Mouse (Mus musculus) limb, embryonic 14.5 days (tissue): ENCODE results near the gene Igfbp6. TPM values are rescaled to one million over a fixed set of nuclear protein-coding genes. Genes with fewer than 3 reads are reported as not detected.

Experiments used
- ATAC-seq: fragments of 200-750 bp; cut with Nextera tagmentation; 2 replicates; pipeline ENCODE4 v1.8.0; 2017; ENCODE audit warnings: low read depth, moderate number of reproducible peaks, moderate TSS enrichment; ENCODE audit not compliant: low FRiP score
- DNase-seq: peaks from one replicate; pipeline ENCODE4 v3.0.0-alpha.2; 2015; ENCODE audit warnings: low spot score
- H3K27ac ChIP-seq: fragments of 300-500 bp; sonication (generic); replicated peaks from 2 replicates; pipeline ENCODE4 v1.5.1; 2014; ENCODE audit warnings: low read depth, mild to moderate bottlenecking, low read length, moderate library complexity, mixed read lengths
- H3K27me3 ChIP-seq: fragments of 300-500 bp; sonication (generic); 2 replicates; pipeline ENCODE4 v1.6.1; 2014; ENCODE audit warnings: low read length, mixed read lengths; ENCODE audit not compliant: control insufficient read depth, insufficient read depth
- H3K36me3 ChIP-seq: fragments of 300-500 bp; sonication (generic); 2 replicates; pipeline ENCODE4 v1.6.1; 2014; ENCODE audit warnings: mild to moderate bottlenecking, low read length, moderate library complexity, mixed read lengths; ENCODE audit not compliant: control insufficient read depth, insufficient read depth
- H3K4me1 ChIP-seq: fragments of 300-500 bp; sonication (generic); 2 replicates; pipeline ENCODE4 v1.6.1; 2014; ENCODE audit warnings: antibody characterized with exemption, low read length, mixed read lengths; ENCODE audit not compliant: control insufficient read depth, insufficient read depth
- H3K4me2 ChIP-seq: fragments of 300-500 bp; sonication (generic); replicated peaks from 2 replicates; pipeline ENCODE4 v1.6.1; 2014; ENCODE audit warnings: low read depth, mild to moderate bottlenecking, low read length, moderate library complexity; ENCODE audit not compliant: severe bottlenecking
- H3K4me3 ChIP-seq: fragments of 300-500 bp; sonication (generic); replicated peaks from 2 replicates; pipeline ENCODE4 v1.5.1; 2014; ENCODE audit warnings: low read length
- H3K9ac ChIP-seq: fragments of 300-500 bp; sonication (generic); 2 replicates; pipeline ENCODE4 v1.6.1; 2014; ENCODE audit warnings: mild to moderate bottlenecking, low read depth, low read length, moderate library complexity; ENCODE audit not compliant: severe bottlenecking
- H3K9me3 ChIP-seq: fragments of 300-500 bp; sonication (generic); 2 replicates; pipeline ENCODE4 v1.6.1; 2016; ENCODE audit warnings: low read length; ENCODE audit not compliant: control insufficient read depth
- POLR2A ChIP-seq: fragments of 200-500 bp; IDR thresholded peaks from 2 replicates; pipeline ENCODE4 v1.8.0; 2012; ENCODE audit warnings: inconsistent platforms, mild to moderate bottlenecking, moderate library complexity, borderline replicate concordance; ENCODE audit not compliant: insufficient read depth, insufficient read length; ENCODE audit errors: extremely low read depth
- WGBS: fragments of 180-500 bp; shearing (Covaris S2); extraction: QIAGEN DNeasy Blood & Tissue Kit; methylation state at CpG from one replicate; pipeline ENCODE4 v1.1.7; 2014; 5-methylcytosine and 5-hydroxymethylcytosine counted together
- polyA plus RNA-seq, 2 experiments: library from polyadenylated mRNA; depleted of rRNA in 1 of 2; stranded (reverse) in 1 of 2; unstranded in 1 of 2; fragments of >200 nt; fragmentation: Nextera tagmentation in 1 of 2; extraction: Ambion mirVana in 1 of 2; gene quantifications; 2 replicates each; pipeline versions ENCODE4 v1.2.1 to v1.2.3; 2012 to 2014

Gene Igfbp6
- polyA plus RNA-seq, 2 experiments = 8.1 to 11.7 TPM

DNA sequence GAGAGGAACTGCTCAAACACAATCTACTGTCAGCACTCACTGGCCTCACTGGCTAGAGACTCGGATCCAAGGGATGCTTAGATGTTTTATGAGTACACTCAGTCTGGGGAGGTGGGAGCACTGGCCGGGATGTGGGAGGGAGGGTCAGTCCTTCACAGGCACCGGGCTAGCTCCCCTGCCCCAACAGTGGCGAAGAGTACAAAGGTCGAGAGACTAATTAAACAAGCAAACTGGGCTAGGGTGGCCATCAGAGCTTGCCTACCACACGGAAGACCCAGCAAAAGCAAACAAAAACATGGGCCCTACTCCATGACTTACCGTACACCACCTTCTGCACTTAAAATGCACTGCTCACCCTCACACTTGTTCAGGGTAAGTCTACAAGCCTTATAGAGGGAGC lies 47.5 kb downstream of the Igfbp6 start:
- ATAC-seq (no peak), DNase-seq (no peak)
- no peak overlapping the region for H3K4me2 ChIP-seq
- 0 out of 2 replicates have a peak, but pooled peaks cover 4% of the 10 kb centered on the region for H3K4me1 ChIP-seq
- H3K27ac ChIP-seq = no peak overlapping the region
- no peaks in the 10 kb centered on the region for H3K27me3 ChIP-seq
- H3K4me3 ChIP-seq = no peak overlapping the region
- 60% methylated on average over 7 of the region's 7 CpGs for WGBS
- H3K9ac ChIP-seq = no peak overlapping the region
- no peaks in the 10 kb centered on the region for H3K9me3 ChIP-seq
- H3K36me3 ChIP-seq = peaks cover 9% of the 10 kb centered on the region
- no peak for TF ChIP-seq POLR2A

DNA sequence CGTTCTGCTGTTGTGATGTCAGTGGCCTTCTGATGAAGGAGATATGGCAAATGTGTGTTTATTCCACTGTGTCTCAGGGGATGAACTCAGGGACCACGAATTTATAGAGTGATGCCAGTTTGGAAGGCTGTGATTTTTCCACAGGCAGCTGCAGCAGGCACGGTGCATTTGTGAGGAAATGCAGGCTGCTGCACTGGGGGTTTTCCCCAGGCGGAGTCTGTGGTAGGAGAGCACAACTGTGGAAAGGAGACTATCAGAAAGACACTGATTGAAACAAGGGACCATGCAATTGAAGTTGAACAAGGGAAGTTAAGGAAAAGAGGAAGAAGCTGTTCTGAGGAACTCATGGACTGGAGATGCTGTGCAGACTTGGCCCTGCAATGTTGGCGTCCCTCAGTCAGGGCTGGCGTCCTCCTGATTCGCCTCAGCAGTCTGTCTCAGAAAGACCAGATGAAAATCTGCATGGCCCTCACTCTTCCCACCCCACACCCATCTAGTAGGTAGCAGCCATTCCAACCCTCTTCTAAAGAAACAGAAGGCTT lies 48.2 kb downstream of the Igfbp6 start:
- Histone ChIP-seq H3K4me2 (no peak overlapping the region), H3K4me3 (no peak overlapping the region), H3K27ac (no peak overlapping the region), H3K4me1 (0 out of 2 replicates have a peak, but pooled peaks cover 4% of the 10 kb centered on the region), H3K36me3 (peaks cover 3% of the 10 kb centered on the region), H3K9ac (no peak overlapping the region), H3K27me3 (no peaks in the 10 kb centered on the region), H3K9me3 (no peaks in the 10 kb centered on the region)
- ATAC-seq (no peak), DNase-seq (no peak)
- WGBS = 76% methylated on average over 7 of the region's 7 CpGs
- no peak for TF ChIP-seq POLR2A

DNA sequence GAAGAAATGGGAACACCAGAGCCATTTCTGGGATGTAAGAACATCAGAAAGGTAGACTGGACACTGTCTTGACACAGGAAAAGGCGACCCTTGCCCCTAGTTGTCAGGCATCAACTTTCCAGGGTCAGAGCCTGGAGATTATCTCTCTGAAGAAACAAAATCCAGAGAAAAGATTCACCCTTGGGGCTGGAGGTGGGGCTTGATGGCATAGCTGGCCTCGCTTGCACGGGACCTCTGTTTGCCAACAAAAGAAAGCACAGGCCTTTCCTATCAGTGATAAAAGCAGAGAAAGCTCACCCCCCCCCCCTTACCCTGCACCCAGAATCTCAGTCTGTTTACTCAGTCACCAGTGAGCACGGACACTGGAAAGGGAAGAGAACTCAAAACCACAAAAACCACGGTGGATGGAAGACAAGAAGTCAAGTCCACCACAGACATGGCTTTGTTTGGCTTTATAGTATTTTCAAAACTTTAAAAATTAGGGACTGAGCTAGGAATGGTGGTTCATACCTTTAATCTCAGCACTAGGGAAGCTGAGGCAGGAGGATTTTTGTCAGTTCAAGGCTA lies 48.7 kb downstream of the Igfbp6 start:
- Histone ChIP-seq H3K4me1 (0 out of 2 replicates have a peak, but pooled peaks cover 4% of the 10 kb centered on the region), H3K27ac (no peak overlapping the region), H3K4me2 (no peak overlapping the region), H3K27me3 (no peaks in the 10 kb centered on the region), H3K9ac (no peak overlapping the region), H3K9me3 (no peaks in the 10 kb centered on the region), H3K36me3 (no peaks in the 10 kb centered on the region; the same call in 1 of the 2 replicates), H3K4me3 (no peak overlapping the region)
- DNase-seq (no peak), ATAC-seq (no peak)
- TF ChIP-seq POLR2A = no peak
- 73% methylated on average over 5 of the region's 5 CpGs for WGBS

DNA sequence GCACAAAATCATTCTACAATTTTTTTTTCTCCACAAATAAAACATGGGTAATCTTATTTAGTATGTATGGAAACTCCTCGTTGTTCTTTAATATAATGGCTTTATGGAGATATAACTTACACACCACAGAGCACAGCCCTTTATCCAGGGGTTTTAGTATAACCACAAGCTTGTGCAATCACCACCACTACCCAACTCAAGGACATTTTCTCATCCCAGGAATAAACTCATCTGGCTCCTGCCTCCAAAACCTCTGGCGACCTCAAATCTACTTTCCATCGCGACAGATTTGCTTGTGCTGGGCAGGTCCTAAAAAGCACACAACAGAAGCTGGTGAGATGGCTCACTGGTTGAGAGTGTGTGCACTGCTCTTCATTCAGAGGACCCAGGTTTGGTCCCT lies 49.5 kb downstream of the Igfbp6 start:
- Histone ChIP-seq H3K4me3 (no peak overlapping the region), H3K36me3 (no peaks in the 10 kb centered on the region), H3K27me3 (no peaks in the 10 kb centered on the region), H3K4me2 (no peak overlapping the region), H3K9ac (no peak overlapping the region), H3K9me3 (no peaks in the 10 kb centered on the region), H3K4me1 (0 out of 2 replicates have a peak, but pooled peaks cover 4% of the 10 kb centered on the region), H3K27ac (no peak overlapping the region)
- DNase-seq = no peak
- ATAC-seq = no peak
- 76% methylated on average over 4 of the region's 4 CpGs for WGBS
- TF ChIP-seq POLR2A = no peak

DNA sequence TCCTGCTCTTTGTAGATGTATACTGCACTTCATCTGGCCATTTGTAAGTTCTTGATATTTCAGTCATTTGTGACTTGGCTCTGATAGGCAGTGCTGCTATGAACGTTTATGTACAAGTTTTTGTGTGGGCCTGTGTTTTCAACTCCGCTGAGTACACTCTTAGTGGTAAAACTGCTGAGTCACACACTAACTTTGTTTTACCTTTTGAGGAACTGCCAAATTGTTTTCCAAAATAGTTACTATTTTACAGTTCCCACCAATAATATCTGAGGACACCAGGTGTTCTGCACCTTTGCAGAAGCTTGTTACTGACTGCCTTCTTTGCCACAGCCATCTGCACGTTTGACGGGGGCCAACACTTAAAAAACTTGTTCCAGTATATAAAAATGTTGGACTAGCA lies 50.3 kb downstream of the Igfbp6 start:
- H3K27ac ChIP-seq = no peak overlapping the region
- WGBS = 68% methylated on average over 4 of the region's 4 CpGs
- H3K27me3 ChIP-seq = no peaks in the 10 kb centered on the region
- no peak for ATAC-seq
- H3K4me3 ChIP-seq = no peak overlapping the region
- no peak for DNase-seq
- H3K9me3 ChIP-seq = no peaks in the 10 kb centered on the region
- 0 out of 2 replicates have a peak, but pooled peaks cover 8% of the 10 kb centered on the region for H3K36me3 ChIP-seq
- 0 out of 2 replicates have a peak, but pooled peaks cover 4% of the 10 kb centered on the region for H3K4me1 ChIP-seq
- no peak overlapping the region for H3K9ac ChIP-seq
- no peak for TF ChIP-seq POLR2A
- no peak overlapping the region for H3K4me2 ChIP-seq
